Mouse (Mus musculus): ENCODE results near the gene Tnf.
A peak's percentile ranks its signal among the peaks of the same experiment; 100 is the strongest.

DNA sequence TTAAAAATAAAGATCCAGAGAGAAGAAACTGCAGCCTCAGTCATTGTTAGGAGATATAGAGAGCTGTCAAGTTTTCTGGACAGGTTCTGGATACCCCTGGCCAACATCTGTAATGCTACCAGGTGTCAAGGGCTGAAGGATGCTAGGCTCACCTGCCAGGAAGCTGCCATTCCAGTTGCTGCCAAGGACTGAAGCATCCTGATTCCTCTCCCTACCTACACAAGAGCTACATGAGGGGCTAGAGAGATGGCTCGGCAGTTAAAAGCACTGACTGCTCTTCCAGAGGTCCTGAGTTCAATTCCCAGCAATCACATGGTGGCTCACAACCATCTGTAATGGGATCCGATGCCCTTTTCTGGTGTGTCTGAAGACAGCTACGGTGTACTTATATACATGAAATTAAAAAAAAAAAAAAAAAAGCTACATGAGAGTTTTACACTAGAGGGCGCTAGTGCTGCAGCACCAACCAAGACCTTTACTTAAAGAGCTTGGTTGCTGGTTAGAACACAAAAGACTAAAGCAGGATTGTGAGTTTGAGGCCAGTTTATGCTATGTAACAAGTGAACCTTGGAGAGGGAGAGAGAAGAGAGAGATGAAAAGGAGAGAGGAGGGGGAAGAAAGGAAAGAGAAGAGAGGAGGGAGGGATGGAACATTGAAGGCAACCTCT, 33.1 kb downstream of the Tnf start:
- TF ChIP-seq CTCF (IDR thresholded peaks at IDR 0.05; ENCODE audit: extremely low read depth, insufficient read length, insufficient replicate concordance, low read depth, low read length) (peak; percentile 32; the same call in 1 of the 2 replicates), POLR2A (IDR thresholded peaks at IDR 0.05; ENCODE audit: low read depth, low read length) (no peak)

All from small intestine, adult 2 months (tissue).